Mouse (Mus musculus): ENCODE measurements around the gene Tns3. TPM values are rescaled to one million over a fixed set of nuclear protein-coding genes. Genes with fewer than 3 reads are reported as not detected.

Tns3 gene
- total and polyA plus RNA-seq, 3 experiments, result 0.22 TPM; not detected in 2

DNA sequence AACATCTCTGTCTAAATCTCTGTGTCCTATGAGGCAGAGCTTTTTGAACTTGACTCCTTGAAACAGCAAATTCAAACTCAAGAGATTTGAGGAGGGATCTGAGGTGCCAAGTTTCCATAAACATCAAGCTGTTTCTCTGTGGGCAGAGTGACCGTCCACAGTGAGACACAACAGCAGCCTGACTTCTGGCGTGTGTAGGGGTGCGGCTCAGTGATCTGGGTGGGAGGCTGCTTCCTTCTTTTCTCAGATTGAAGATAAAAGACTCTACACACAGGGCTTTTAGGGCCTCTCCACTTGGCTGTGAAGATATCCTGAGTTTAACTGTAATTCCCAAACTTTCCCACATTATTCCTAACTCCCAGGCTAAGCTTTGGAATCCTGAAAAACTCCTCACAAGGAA lies 37.1 kb upstream of the Tns3 start:
- H3K4me3 ChIP-seq (ENCODE audit: low read depth, low read length), result no peak overlapping the region
- no peaks in the 10 kb centered on the region for H3K9me3 ChIP-seq (replicated peaks)
- TF ChIP-seq TAL1 (conservative IDR thresholded peaks at IDR 0.05; ENCODE audit: low read depth, low read length) (no peak), CTCF (IDR thresholded peaks at IDR 0.05; ENCODE audit: low read depth, low read length) (no peak), GATA2 (IDR thresholded peaks at IDR 0.05; ENCODE audit: borderline replicate concordance, low read depth, low read length) (no peak), GATA1 (IDR thresholded peaks at IDR 0.05; ENCODE audit: borderline replicate concordance, low read length) (no peak), POLR2AphosphoS5 (IDR thresholded peaks at IDR 0.05; ENCODE audit: insufficient replicate concordance, low read depth, low read length) (no peak)
- H3K4me1 ChIP-seq (ENCODE audit: insufficient read depth, low read depth, low read length), result no peaks in the 10 kb centered on the region
- no peaks in the 10 kb centered on the region for H3K27me3 ChIP-seq (ENCODE audit: insufficient read depth, low read length)
- H3K36me3 ChIP-seq (replicated peaks), result no peaks in the 10 kb centered on the region
- ATAC-seq (ENCODE audit: extremely low read depth, insufficient number of reproducible peaks, low FRiP score, poor library complexity, severe bottlenecking) (no peak), DNase-seq (ENCODE audit: low spot score) (no peak)

DNA sequence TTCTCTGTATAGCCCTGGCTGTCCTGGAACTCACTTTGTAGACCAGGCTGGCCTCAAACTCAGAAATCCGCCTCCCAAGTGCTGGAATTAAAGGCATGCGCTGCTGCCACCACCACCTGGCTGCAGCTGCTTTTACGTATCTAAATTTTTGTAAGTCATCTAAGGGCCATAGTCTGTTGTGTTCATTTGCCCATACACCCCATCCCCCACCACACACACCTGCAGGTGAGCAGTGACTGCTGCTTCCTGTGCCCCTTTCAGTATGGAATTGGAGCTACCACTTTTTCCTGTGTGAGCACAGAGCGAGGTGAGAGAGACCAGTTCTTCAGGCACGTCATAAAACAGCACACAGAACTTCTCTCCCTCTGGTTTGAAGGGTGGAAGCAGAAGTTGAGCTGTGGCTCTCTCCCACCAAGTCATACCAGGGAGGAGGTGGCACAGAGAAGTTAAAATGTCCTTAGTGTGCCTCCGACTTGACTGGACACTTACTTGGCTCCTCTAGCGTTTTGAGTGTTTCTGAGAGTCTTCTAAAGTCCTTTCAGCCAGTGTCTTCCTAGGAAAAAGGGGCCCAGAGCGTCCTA lies 36.4 kb upstream of the Tns3 start:
- Histone ChIP-seq H3K9me3 (replicated peaks) (no peaks in the 10 kb centered on the region), H3K27me3 (ENCODE audit: insufficient read depth, low read length) (no peaks in the 10 kb centered on the region), H3K36me3 (replicated peaks) (no peaks in the 10 kb centered on the region), H3K4me3 (ENCODE audit: low read depth, low read length) (no peak overlapping the region), H3K4me1 (ENCODE audit: insufficient read depth, low read depth, low read length) (no peaks in the 10 kb centered on the region)
- ATAC-seq (ENCODE audit: extremely low read depth, insufficient number of reproducible peaks, low FRiP score, poor library complexity, severe bottlenecking) (no peak), DNase-seq (ENCODE audit: low spot score) (no peak)
- TF ChIP-seq CTCF (IDR thresholded peaks at IDR 0.05; ENCODE audit: low read depth, low read length) (no peak), POLR2AphosphoS5 (IDR thresholded peaks at IDR 0.05; ENCODE audit: insufficient replicate concordance, low read depth, low read length) (no peak), GATA1 (IDR thresholded peaks at IDR 0.05; ENCODE audit: borderline replicate concordance, low read length) (no peak), GATA2 (IDR thresholded peaks at IDR 0.05; ENCODE audit: borderline replicate concordance, low read depth, low read length) (no peak), TAL1 (conservative IDR thresholded peaks at IDR 0.05; ENCODE audit: low read depth, low read length) (no peak)

- Histone ChIP-seq H3K36me3 (replicated peaks) (no peaks in the 10 kb centered on the region), H3K4me1 (ENCODE audit: insufficient read depth, low read depth, low read length) (no peaks in the 10 kb centered on the region), H3K4me3 (ENCODE audit: low read depth, low read length) (no peak overlapping the region), H3K9me3 (replicated peaks) (no peaks in the 10 kb centered on the region), H3K27me3 (ENCODE audit: insufficient read depth, low read length) (no peaks in the 10 kb centered on the region)
- ATAC-seq (ENCODE audit: extremely low read depth, insufficient number of reproducible peaks, low FRiP score, poor library complexity, severe bottlenecking) (no peak), DNase-seq (ENCODE audit: low spot score) (no peak)
- TF ChIP-seq GATA1 (IDR thresholded peaks at IDR 0.05; ENCODE audit: borderline replicate concordance, low read length), result no peak
- TF ChIP-seq GATA2 (IDR thresholded peaks at IDR 0.05; ENCODE audit: borderline replicate concordance, low read depth, low read length), result no peak
- TF ChIP-seq TAL1 (conservative IDR thresholded peaks at IDR 0.05; ENCODE audit: low read depth, low read length), result no peak
Observed at GRCm38 (mm10) chr11:8699777-8700176, 35.4 kb upstream of the Tns3 start.

- Histone ChIP-seq H3K36me3 (replicated peaks) (no peaks in the 10 kb centered on the region), H3K4me3 (ENCODE audit: low read depth, low read length) (no peak overlapping the region), H3K9me3 (replicated peaks) (no peaks in the 10 kb centered on the region), H3K4me1 (ENCODE audit: insufficient read depth, low read depth, low read length) (no peaks in the 10 kb centered on the region), H3K27me3 (ENCODE audit: insufficient read depth, low read length) (no peaks in the 10 kb centered on the region)
- ATAC-seq (ENCODE audit: extremely low read depth, insufficient number of reproducible peaks, low FRiP score, poor library complexity, severe bottlenecking) (no peak), DNase-seq (ENCODE audit: low spot score) (no peak)
- no peak for TF ChIP-seq CTCF (IDR thresholded peaks at IDR 0.05; ENCODE audit: low read depth, low read length)
- no peak for TF ChIP-seq TAL1 (conservative IDR thresholded peaks at IDR 0.05; ENCODE audit: low read depth, low read length)
- no peak for TF ChIP-seq GATA2 (IDR thresholded peaks at IDR 0.05; ENCODE audit: borderline replicate concordance, low read depth, low read length)
- TF ChIP-seq GATA1 (IDR thresholded peaks at IDR 0.05; ENCODE audit: borderline replicate concordance, low read length), result no peak
- no peak for TF ChIP-seq POLR2AphosphoS5 (IDR thresholded peaks at IDR 0.05; ENCODE audit: insufficient replicate concordance, low read depth, low read length)
Observed at GRCm38 (mm10) chr11:8697670-8698069, 33.3 kb upstream of the Tns3 start.

DNA sequence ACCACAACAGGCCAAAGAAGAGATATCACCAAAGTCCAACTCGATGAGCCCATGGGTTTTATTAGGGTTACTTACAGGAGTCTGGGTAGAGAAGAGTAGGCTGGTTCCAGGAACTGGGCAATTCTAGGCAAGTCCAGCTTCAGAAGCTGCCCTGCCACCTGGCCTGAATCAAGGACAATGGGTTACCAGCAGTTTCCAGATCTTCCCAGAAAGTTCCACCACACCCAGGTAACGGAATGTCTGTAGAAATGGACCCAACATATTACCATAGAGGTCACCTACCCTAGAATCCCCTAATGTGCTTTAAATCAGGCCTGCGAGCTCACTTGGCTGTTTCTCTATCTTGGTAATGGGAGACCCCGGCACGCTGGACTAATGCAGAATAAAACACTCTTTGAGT lies 29.8 kb upstream of the Tns3 start:
- Histone ChIP-seq H3K9me3 (replicated peaks) (no peaks in the 10 kb centered on the region), H3K27me3 (ENCODE audit: insufficient read depth, low read length) (no peaks in the 10 kb centered on the region), H3K4me1 (ENCODE audit: insufficient read depth, low read depth, low read length) (no peaks in the 10 kb centered on the region), H3K36me3 (replicated peaks) (no peaks in the 10 kb centered on the region), H3K4me3 (ENCODE audit: low read depth, low read length) (no peak overlapping the region)
- no peak for ATAC-seq (ENCODE audit: extremely low read depth, insufficient number of reproducible peaks, low FRiP score, poor library complexity, severe bottlenecking)
- no peak for DNase-seq (ENCODE audit: low spot score)
- TF ChIP-seq GATA1 (IDR thresholded peaks at IDR 0.05; ENCODE audit: borderline replicate concordance, low read length), result no peak
- no peak for TF ChIP-seq GATA2 (IDR thresholded peaks at IDR 0.05; ENCODE audit: borderline replicate concordance, low read depth, low read length)
- TF ChIP-seq POLR2AphosphoS5 (IDR thresholded peaks at IDR 0.05; ENCODE audit: insufficient replicate concordance, low read depth, low read length), result no peak
- TF ChIP-seq CTCF (IDR thresholded peaks at IDR 0.05; ENCODE audit: low read depth, low read length), result no peak

DNA sequence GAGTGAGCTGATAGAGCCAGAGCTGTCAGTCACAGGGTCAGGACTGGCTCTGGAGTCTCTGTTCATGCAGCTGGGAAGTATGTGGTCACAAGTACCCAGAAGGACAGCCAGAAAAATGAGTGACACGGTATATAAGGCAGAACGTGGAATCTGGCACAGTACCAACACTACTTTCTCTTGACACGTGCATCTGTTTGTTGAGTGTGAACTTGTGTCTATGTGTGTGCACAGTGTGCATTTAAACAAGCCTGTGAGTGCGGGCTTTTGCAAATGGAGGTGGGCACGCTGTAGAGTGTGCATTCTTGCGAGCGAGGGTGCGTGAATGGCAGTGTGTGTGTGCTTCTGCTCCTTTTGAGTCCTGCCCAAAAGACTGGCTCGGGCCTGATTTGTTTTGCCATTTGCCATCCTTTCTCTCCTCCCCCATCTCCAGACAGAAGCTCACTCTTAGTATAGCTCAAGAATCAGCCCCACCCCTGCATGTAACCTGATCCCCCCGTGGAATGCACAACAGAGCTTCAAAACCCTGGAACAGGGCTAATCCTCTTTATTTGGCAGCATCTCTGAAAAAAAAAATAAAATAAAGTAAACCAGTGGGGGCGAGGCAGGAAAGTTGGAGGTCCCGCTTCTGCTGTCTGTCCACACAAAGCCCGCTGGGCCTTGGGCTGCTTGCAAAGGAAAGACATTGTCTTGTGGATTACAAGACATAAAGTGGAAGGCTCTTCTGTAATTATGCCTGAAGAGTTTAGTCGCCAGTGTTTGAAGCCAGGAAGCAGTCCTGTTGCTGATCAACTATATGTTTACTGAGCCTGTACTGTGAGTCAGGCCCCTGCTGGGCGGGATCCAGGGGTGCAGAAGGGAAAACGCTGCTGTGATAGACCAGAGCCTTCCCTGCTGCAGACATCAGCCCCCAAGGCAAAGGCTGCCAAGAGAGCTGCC lies 28.5 kb upstream of the Tns3 start:
- DNase-seq (ENCODE audit: low spot score) (no peak), ATAC-seq (ENCODE audit: extremely low read depth, insufficient number of reproducible peaks, low FRiP score, poor library complexity, severe bottlenecking) (no peak)
- no peaks in the 10 kb centered on the region for H3K9me3 ChIP-seq (replicated peaks)
- TF ChIP-seq CTCF (IDR thresholded peaks at IDR 0.05; ENCODE audit: low read depth, low read length) (no peak), TAL1 (conservative IDR thresholded peaks at IDR 0.05; ENCODE audit: low read depth, low read length) (no peak), GATA1 (IDR thresholded peaks at IDR 0.05; ENCODE audit: borderline replicate concordance, low read length) (no peak), POLR2AphosphoS5 (IDR thresholded peaks at IDR 0.05; ENCODE audit: insufficient replicate concordance, low read depth, low read length) (no peak), GATA2 (IDR thresholded peaks at IDR 0.05; ENCODE audit: borderline replicate concordance, low read depth, low read length) (no peak)
- H3K4me3 ChIP-seq (ENCODE audit: low read depth, low read length), result no peak overlapping the region
- H3K4me1 ChIP-seq (ENCODE audit: insufficient read depth, low read depth, low read length), result no peaks in the 10 kb centered on the region
- no peaks in the 10 kb centered on the region for H3K36me3 ChIP-seq (replicated peaks)
- H3K27me3 ChIP-seq (ENCODE audit: insufficient read depth, low read length), result no peaks in the 10 kb centered on the region

Measured in G1E (cell line).